Mouse (Mus musculus): ENCODE results near the gene Zfp689. TPM values are rescaled to one million over a fixed set of nuclear protein-coding genes. Genes with fewer than 3 reads are reported as not detected.
"Not testable (repeated sequence)": the region's sequence is repeated elsewhere in the genome, so short reads cannot be mapped to it uniquely, and the experiment has no call there.

The Zfp689 gene
- polyA plus RNA-seq, 1 experiment from 2014 or later, result 12.7 TPM

DNA sequence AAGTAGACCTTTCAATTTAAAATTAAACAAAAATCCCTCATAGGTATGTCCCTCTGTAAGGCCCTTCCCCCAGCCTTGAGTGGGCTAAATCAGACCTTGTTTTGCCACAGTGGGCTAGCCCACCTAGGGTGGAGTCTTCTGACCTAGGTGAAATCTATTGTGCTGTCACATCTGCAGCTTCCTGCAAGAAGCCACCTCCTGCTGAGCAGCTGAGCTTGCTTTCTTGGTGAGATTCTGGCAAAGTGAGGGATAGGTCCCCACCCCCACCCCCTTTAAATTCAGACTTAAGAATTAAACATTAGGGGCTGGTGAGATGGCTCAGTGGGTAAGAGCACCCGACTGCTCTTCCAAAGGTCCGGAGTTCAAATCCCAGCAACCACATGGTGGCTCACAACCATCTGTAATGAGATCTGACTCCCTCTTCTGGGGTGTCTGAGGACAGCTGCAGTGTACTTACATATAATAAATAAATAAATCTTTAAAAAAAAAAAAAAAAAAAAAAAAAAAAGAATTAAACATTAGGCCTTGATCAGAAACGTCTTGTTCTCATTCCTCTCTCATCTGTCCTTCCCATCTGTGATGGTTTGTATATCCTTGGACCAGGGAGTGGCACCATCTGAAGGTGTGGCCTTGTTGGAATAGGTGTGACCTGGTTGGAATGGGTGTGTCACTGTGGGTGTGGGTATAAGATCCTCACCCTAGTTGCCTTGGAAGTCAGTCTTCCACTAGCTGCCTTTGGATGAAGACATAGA lies 9.6 kb upstream of the Zfp689 start:
- H3K36me3 ChIP-seq (ENCODE audit: control insufficient read depth, insufficient read depth, low read length), result peaks cover 47% of the 10 kb centered on the region
- not testable (repeated sequence) for DNase-seq (ENCODE audit: low spot score); H3K27ac ChIP-seq (ENCODE audit: low read depth, low read length); H3K9ac ChIP-seq (ENCODE audit: low read length); H3K4me3 ChIP-seq (ENCODE audit: low read depth, low read length); H3K4me2 ChIP-seq (ENCODE audit: low read length); H3K9me3 ChIP-seq (replicated peaks; ENCODE audit: control insufficient read depth, low read length); ATAC-seq; H3K27me3 ChIP-seq (replicated peaks; ENCODE audit: control insufficient read depth, insufficient read depth, low read length); H3K4me1 ChIP-seq (ENCODE audit: control insufficient read depth, insufficient read depth, low read length)
- 81% methylated on average over 3 of the region's 3 CpGs for WGBS

DNA sequence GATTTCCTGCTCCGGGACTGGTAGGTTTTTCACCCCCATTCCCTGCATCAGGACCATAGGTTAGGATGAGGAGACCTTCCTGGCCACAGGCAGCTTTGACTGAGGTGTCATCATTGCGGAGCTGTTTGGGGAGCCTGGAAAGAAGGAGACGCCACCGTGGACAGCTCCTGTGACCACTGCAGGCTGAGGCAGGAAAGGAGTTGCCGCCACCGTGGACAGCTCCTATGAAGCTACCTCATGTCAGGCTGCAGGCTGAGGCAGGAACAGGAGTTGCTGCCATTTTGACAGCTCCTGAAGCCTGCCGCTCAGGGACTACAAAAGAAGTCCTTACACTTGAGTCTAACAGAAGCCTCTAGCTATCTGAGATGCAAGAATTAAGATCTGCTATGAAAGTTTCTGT lies 5.9 kb upstream of the Zfp689 start:
- 95% methylated on average over 7 of the region's 7 CpGs for WGBS
- Histone ChIP-seq H3K27me3 (replicated peaks; ENCODE audit: control insufficient read depth, insufficient read depth, low read length) (no peaks in the 10 kb centered on the region), H3K27ac (ENCODE audit: low read depth, low read length) (no peak overlapping the region), H3K36me3 (ENCODE audit: control insufficient read depth, insufficient read depth, low read length) (peaks cover 42% of the 10 kb centered on the region), H3K4me3 (ENCODE audit: low read depth, low read length) (no peak overlapping the region), H3K9me3 (replicated peaks; ENCODE audit: control insufficient read depth, low read length) (peaks cover 3% of the 10 kb centered on the region; the same call in 1 of the 2 replicates), H3K4me2 (ENCODE audit: low read length) (no peak overlapping the region), H3K9ac (ENCODE audit: low read length) (no peak overlapping the region), H3K4me1 (ENCODE audit: control insufficient read depth, insufficient read depth, low read length) (peaks cover 15% of the 10 kb centered on the region)
- ATAC-seq (no peak), DNase-seq (ENCODE audit: low spot score) (no peak)

DNA sequence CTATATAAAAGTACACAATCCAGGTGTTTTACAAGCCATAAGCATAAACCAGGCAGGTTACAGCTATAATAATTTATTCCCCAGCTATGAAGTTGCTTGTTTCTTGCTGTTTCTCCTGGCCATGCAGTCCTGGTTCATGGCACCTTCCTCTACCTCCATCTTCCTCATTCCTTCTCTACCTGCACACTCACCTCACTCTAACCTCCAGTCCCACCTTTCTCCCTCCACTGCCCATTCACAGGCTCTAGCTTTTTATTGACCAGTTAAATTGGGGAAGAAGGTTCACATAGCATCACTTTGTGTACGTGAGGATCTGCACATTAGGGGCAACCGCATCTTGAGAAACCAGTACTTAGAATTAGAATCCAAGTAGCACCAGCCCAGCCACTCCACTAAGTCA lies 4.1 kb upstream of the Zfp689 start:
- Histone ChIP-seq H3K9ac (ENCODE audit: low read length) (no peak overlapping the region), H3K9me3 (replicated peaks; ENCODE audit: control insufficient read depth, low read length) (peaks cover 3% of the 10 kb centered on the region; the same call in 1 of the 2 replicates), H3K4me1 (ENCODE audit: control insufficient read depth, insufficient read depth, low read length) (peaks cover 17% of the 10 kb centered on the region), H3K27me3 (replicated peaks; ENCODE audit: control insufficient read depth, insufficient read depth, low read length) (no peaks in the 10 kb centered on the region), H3K4me3 (ENCODE audit: low read depth, low read length) (no peak overlapping the region), H3K27ac (ENCODE audit: low read depth, low read length) (no peak overlapping the region), H3K4me2 (ENCODE audit: low read length) (no peak overlapping the region), H3K36me3 (ENCODE audit: control insufficient read depth, insufficient read depth, low read length) (peaks cover 35% of the 10 kb centered on the region)
- no peak for ATAC-seq
- DNase-seq (ENCODE audit: low spot score), result no peak
- WGBS, result 98% methylated on average over 2 of the region's 2 CpGs

DNA sequence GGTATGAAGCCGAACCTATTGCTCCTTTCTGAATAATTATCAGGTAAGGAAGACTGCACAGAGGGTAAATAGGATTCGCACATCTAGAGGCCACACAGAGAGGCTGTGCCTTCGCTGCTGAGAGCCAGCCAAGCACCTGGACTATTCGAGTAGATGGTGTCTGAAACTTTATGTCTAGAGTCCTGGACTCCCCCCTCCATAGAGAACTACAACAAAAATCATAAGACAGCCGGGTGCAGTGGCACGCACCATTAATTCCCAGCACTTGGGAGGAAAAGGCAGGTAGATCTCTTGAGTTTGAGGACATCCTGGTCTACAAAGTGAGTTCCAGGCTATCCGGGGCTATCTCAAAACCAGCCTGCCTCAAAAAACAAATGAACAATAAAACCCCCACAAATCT lies 1.0 kb upstream of the Zfp689 start:
- H3K9me3 ChIP-seq (replicated peaks; ENCODE audit: control insufficient read depth, low read length), result no peaks in the 10 kb centered on the region
- H3K4me3 ChIP-seq (ENCODE audit: low read depth, low read length), result peak overlapping the region; percentile 98
- no peak overlapping the region for H3K27ac ChIP-seq (ENCODE audit: low read depth, low read length)
- H3K36me3 ChIP-seq (ENCODE audit: control insufficient read depth, insufficient read depth, low read length), result peaks cover 30% of the 10 kb centered on the region
- no peak for DNase-seq (ENCODE audit: low spot score)
- H3K9ac ChIP-seq (ENCODE audit: low read length), result peak overlapping the region; percentile 97
- peak overlapping the region; percentile 85 for H3K4me2 ChIP-seq (ENCODE audit: low read length)
- WGBS, result 73% methylated on average over 7 of the region's 7 CpGs
- no peak for ATAC-seq
- peaks cover 22% of the 10 kb centered on the region for H3K4me1 ChIP-seq (ENCODE audit: control insufficient read depth, insufficient read depth, low read length)
- H3K27me3 ChIP-seq (replicated peaks; ENCODE audit: control insufficient read depth, insufficient read depth, low read length), result no peaks in the 10 kb centered on the region

DNA sequence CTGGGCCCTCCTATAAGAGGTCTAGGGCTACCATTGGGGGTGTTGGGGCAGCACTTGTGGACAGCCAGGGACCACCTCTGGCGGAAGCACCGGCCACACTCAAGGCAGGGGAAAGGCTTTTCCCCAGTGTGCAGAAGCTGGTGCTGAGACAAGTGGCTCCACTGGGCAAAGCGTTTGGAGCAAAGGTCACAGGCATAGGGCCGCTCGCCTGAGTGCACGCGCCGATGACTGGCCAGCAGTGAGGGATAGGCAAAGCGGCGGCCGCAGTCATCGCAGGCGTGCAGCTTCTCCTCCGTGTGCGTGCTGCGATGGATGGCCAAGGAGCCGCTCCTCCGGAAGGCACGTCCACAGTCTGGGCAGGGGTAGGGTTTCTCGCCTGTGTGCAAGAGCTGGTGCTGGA lies 5.0 kb downstream of the Zfp689 start:
- peaks cover 4% of the 10 kb centered on the region; the same call in 1 of the 2 replicates for H3K4me1 ChIP-seq (ENCODE audit: control insufficient read depth, insufficient read depth, low read length)
- H3K36me3 ChIP-seq (ENCODE audit: control insufficient read depth, insufficient read depth, low read length), result peaks cover 50% of the 10 kb centered on the region
- H3K4me2 ChIP-seq (ENCODE audit: low read length), result no peak overlapping the region
- WGBS, result 90% methylated on average over 20 of the region's 20 CpGs
- DNase-seq (ENCODE audit: low spot score) (no peak), ATAC-seq (no peak)
- no peak overlapping the region for H3K27ac ChIP-seq (ENCODE audit: low read depth, low read length)
- no peak overlapping the region for H3K4me3 ChIP-seq (ENCODE audit: low read depth, low read length)
- H3K9ac ChIP-seq (ENCODE audit: low read length), result no peak overlapping the region
- H3K9me3 ChIP-seq (replicated peaks; ENCODE audit: control insufficient read depth, low read length), result no peaks in the 10 kb centered on the region
- no peaks in the 10 kb centered on the region for H3K27me3 ChIP-seq (replicated peaks; ENCODE audit: control insufficient read depth, insufficient read depth, low read length)

DNA sequence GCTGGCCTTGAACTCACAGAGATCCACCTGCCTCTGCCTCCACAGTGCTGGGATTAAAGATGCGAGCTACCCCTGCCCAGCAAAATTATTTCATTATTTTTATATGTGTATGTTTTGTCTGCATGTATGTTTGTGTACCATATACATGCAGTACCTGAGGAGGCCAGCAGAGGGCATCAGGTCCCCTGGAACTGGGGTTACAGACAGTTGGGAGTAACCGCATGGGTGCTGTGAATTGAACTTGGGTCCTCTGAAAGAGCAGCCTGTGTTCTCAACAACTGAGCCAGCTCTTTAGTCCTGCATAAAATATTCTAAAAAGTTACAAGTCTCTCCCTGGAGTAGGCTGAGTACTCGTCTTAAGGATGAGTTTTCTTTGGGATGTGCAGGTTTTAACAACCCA lies 11.2 kb downstream of the Zfp689 start:
- 91% methylated on average over 3 of the region's 3 CpGs for WGBS
- Histone ChIP-seq H3K4me2 (ENCODE audit: low read length) (no peak overlapping the region), H3K27me3 (replicated peaks; ENCODE audit: control insufficient read depth, insufficient read depth, low read length) (0 out of 2 replicates have a peak, but pooled peaks cover 2% of the 10 kb centered on the region), H3K9ac (ENCODE audit: low read length) (no peak overlapping the region), H3K4me3 (ENCODE audit: low read depth, low read length) (no peak overlapping the region), H3K27ac (ENCODE audit: low read depth, low read length) (no peak overlapping the region), H3K36me3 (ENCODE audit: control insufficient read depth, insufficient read depth, low read length) (peaks cover 14% of the 10 kb centered on the region), H3K4me1 (ENCODE audit: control insufficient read depth, insufficient read depth, low read length) (no peaks in the 10 kb centered on the region), H3K9me3 (replicated peaks; ENCODE audit: control insufficient read depth, low read length) (0 out of 2 replicates have a peak, but pooled peaks cover 2% of the 10 kb centered on the region)
- no peak for DNase-seq (ENCODE audit: low spot score)
- no peak for ATAC-seq

DNA sequence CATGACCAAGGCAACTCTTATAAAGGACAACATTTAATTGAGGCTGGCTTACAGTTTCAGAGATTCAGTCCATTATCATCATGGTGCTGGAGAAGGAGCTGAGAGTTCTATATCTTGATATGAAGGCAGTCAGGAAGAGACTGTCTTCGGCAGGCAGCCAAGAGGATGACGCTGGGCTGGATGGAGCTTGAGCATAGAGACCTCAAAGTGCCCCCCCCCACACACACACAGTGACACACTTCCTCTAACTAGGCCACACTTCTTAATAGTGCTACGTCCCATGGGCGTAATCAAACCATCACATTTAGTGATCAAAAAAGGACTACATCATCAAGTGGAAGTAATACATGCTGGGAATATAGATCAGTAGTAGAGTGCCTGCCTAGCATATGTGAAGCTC lies 13.8 kb downstream of the Zfp689 start:
- DNase-seq (ENCODE audit: low spot score) (no peak), ATAC-seq (no peak)
- Histone ChIP-seq H3K9ac (ENCODE audit: low read length) (no peak overlapping the region), H3K9me3 (replicated peaks; ENCODE audit: control insufficient read depth, low read length) (0 out of 2 replicates have a peak, but pooled peaks cover 2% of the 10 kb centered on the region), H3K27me3 (replicated peaks; ENCODE audit: control insufficient read depth, insufficient read depth, low read length) (peaks cover 5% of the 10 kb centered on the region; the same call in 1 of the 2 replicates), H3K4me3 (ENCODE audit: low read depth, low read length) (no peak overlapping the region), H3K36me3 (ENCODE audit: control insufficient read depth, insufficient read depth, low read length) (no peaks in the 10 kb centered on the region), H3K4me1 (ENCODE audit: control insufficient read depth, insufficient read depth, low read length) (no peaks in the 10 kb centered on the region), H3K27ac (ENCODE audit: low read depth, low read length) (no peak overlapping the region), H3K4me2 (ENCODE audit: low read length) (no peak overlapping the region)
- WGBS, result 95% methylated on average over 4 of the region's 4 CpGs

DNA sequence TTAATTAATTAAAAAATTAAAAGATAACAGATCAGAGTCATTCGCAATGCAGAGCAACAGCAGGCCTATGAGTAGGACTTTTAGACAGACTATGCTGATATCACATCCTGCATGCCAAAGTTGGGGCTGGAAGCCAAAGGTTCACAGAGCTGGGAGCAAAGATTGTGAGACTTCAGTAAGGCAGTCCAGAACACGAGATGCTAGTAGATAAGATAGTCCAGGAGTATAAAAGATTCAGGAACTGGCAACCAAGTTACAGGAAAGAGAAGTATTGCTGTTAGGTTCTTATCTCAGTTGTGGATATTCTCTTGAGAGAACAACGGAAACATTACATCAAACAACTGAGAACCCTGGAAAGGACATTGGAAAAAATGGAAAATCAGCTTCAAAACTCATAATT lies 22.6 kb downstream of the Zfp689 start:
- WGBS, result 71% methylated on average over 3 of the region's 3 CpGs

DNA sequence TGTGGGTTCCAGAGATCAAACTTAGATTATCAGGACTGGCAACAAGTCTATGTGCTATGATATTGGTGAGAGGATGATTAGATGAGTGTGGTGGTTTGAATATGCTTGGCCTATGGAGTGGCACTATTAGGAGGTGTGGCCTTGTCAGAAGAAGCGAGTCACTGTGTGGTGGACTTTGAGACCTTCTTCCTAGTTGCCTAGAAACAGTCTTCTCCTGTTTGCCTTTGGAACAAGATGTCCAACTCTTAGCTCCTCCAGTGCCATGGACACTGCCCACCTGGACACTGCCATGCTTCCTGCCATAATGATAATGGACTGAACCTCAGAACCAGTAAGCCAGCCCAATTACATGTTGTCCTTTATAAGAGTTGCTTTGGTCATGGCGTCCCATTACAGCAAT lies 23.0 kb downstream of the Zfp689 start:
- H3K27me3 ChIP-seq (replicated peaks; ENCODE audit: control insufficient read depth, insufficient read depth, low read length), result 0 out of 2 replicates have a peak, but pooled peaks cover 4% of the 10 kb centered on the region
- DNase-seq (ENCODE audit: low spot score) (no peak), ATAC-seq (no peak)
- 83% methylated on average over 2 of the region's 2 CpGs for WGBS
- H3K4me1 ChIP-seq (ENCODE audit: control insufficient read depth, insufficient read depth, low read length), result peaks cover 3% of the 10 kb centered on the region
- no peaks in the 10 kb centered on the region for H3K36me3 ChIP-seq (ENCODE audit: control insufficient read depth, insufficient read depth, low read length)
- H3K4me3 ChIP-seq (ENCODE audit: low read depth, low read length), result no peak overlapping the region
- H3K9me3 ChIP-seq (replicated peaks; ENCODE audit: control insufficient read depth, low read length), result no peaks in the 10 kb centered on the region
- H3K4me2 ChIP-seq (ENCODE audit: low read length), result no peak overlapping the region
- no peak overlapping the region for H3K9ac ChIP-seq (ENCODE audit: low read length)
- no peak overlapping the region for H3K27ac ChIP-seq (ENCODE audit: low read depth, low read length)

More for the DNA sequence above, 22.6 kb downstream of the Zfp689 start:
- no peak overlapping the region for H3K9ac ChIP-seq (ENCODE audit: low read length)
- H3K27me3 ChIP-seq (replicated peaks; ENCODE audit: control insufficient read depth, insufficient read depth, low read length), result 0 out of 2 replicates have a peak, but pooled peaks cover 4% of the 10 kb centered on the region
- no peaks in the 10 kb centered on the region for H3K4me1 ChIP-seq (ENCODE audit: control insufficient read depth, insufficient read depth, low read length)
- ATAC-seq (no peak), DNase-seq (ENCODE audit: low spot score) (no peak)
- H3K4me3 ChIP-seq (ENCODE audit: low read depth, low read length), result no peak overlapping the region
- H3K36me3 ChIP-seq (ENCODE audit: control insufficient read depth, insufficient read depth, low read length), result no peaks in the 10 kb centered on the region
- no peaks in the 10 kb centered on the region for H3K9me3 ChIP-seq (replicated peaks; ENCODE audit: control insufficient read depth, low read length)
- H3K4me2 ChIP-seq (ENCODE audit: low read length), result no peak overlapping the region
- H3K27ac ChIP-seq (ENCODE audit: low read depth, low read length), result no peak overlapping the region

Measured in forebrain, embryonic 14.5 days (tissue).